Mouse (Mus musculus) splenic B cell, adult 2 months (primary cell): ENCODE results near the gene Bub1b.
A peak's percentile ranks its signal among the peaks of the same experiment; 100 is the strongest.
"Not testable (repeated sequence)": the region's sequence is repeated elsewhere in the genome, so short reads cannot be mapped to it uniquely, and the experiment has no call there.

Experiments used
- DNase-seq: peaks from one replicate; pipeline ENCODE4 v3.0.0-alpha.2; 2011; ENCODE audit warnings: low read depth, low spot score
- H3K27me3 ChIP-seq: 2 replicates; pipeline ENCODE4 v1.6.1; 2012; ENCODE audit warnings: mild to moderate bottlenecking, low read length, moderate library complexity, mixed read lengths; ENCODE audit not compliant: control insufficient read depth, poor library complexity, insufficient read depth, severe bottlenecking
- H3K36me3 ChIP-seq: 2 replicates; pipeline ENCODE4 v1.6.1; 2012; ENCODE audit warnings: mild to moderate bottlenecking, low read length, moderate library complexity, mixed read lengths; ENCODE audit not compliant: control insufficient read depth, poor library complexity, insufficient read depth, severe bottlenecking

Bub1b gene

GRCm38 (mm10) chr2:118597673-118598568 lies at the start of gene Bub1b:
Gene Bub1b (plus strand): TSS chr2:118598211.
- peak; percentile 92 for DNase-seq
- H3K36me3 ChIP-seq: no peaks in the 10 kb centered on the region
- H3K27me3 ChIP-seq: no peaks in the 10 kb centered on the region

- H3K36me3 ChIP-seq: no peaks in the 10 kb centered on the region
- H3K27me3 ChIP-seq: no peaks in the 10 kb centered on the region
- peak; percentile 29 for DNase-seq
Measured at GRCm38 (mm10) chr2:118548421-118549221, 49.4 kb upstream of the Bub1b start.

- Histone ChIP-seq H3K36me3 (no peaks in the 10 kb centered on the region), H3K27me3 (no peaks in the 10 kb centered on the region)
- peak; percentile 95 for DNase-seq
Measured at GRCm38 (mm10) chr2:118549507-118550473, 48.2 kb upstream of the Bub1b start, which contains the start of gene Bmf. Gene Bmf (minus strand): TSS chr2:118549687.

- no peaks in the 10 kb centered on the region for H3K36me3 ChIP-seq
- H3K27me3 ChIP-seq: no peaks in the 10 kb centered on the region
- DNase-seq: no peak
Measured at GRCm38 (mm10) chr2:118551606-118552005, 46.4 kb upstream of the Bub1b start.

- not testable (repeated sequence) for H3K36me3 ChIP-seq, H3K27me3 ChIP-seq
- peak; percentile 94 for DNase-seq
Measured at GRCm38 (mm10) chr2:118554356-118554990, 43.5 kb upstream of the Bub1b start.

- no peaks in the 10 kb centered on the region for H3K27me3 ChIP-seq
- peaks cover 2% of the 10 kb centered on the region; the same call in 1 of the 2 replicates for H3K36me3 ChIP-seq
- no peak for DNase-seq
Measured at GRCm38 (mm10) chr2:118558426-118558825, 39.6 kb upstream of the Bub1b start.

GRCm38 (mm10) chr2:118562015-118562414 lies 36.0 kb upstream of the Bub1b start:
- peak; percentile 57 for DNase-seq
- Histone ChIP-seq H3K36me3 (peaks cover 2% of the 10 kb centered on the region; the same call in 1 of the 2 replicates), H3K27me3 (no peaks in the 10 kb centered on the region)

GRCm38 (mm10) chr2:118562431-118562830 lies 35.6 kb upstream of the Bub1b start:
- Histone ChIP-seq H3K27me3 (no peaks in the 10 kb centered on the region), H3K36me3 (peaks cover 2% of the 10 kb centered on the region; the same call in 1 of the 2 replicates)
- DNase-seq: peak; percentile 62

- Histone ChIP-seq H3K27me3 (no peaks in the 10 kb centered on the region), H3K36me3 (no peaks in the 10 kb centered on the region)
- no peak for DNase-seq
Measured at GRCm38 (mm10) chr2:118567179-118567578, 30.8 kb upstream of the Bub1b start.

- H3K27me3 ChIP-seq: no peaks in the 10 kb centered on the region
- no peak for DNase-seq
- no peaks in the 10 kb centered on the region for H3K36me3 ChIP-seq
Measured at GRCm38 (mm10) chr2:118570939-118571338, 27.1 kb upstream of the Bub1b start.

GRCm38 (mm10) chr2:118572183-118572836 lies 25.7 kb upstream of the Bub1b start:
- H3K27me3 ChIP-seq: no peaks in the 10 kb centered on the region
- no peak for DNase-seq
- H3K36me3 ChIP-seq: no peaks in the 10 kb centered on the region

GRCm38 (mm10) chr2:118573135-118573534 lies 24.9 kb upstream of the Bub1b start:
- Histone ChIP-seq H3K27me3 (no peaks in the 10 kb centered on the region), H3K36me3 (no peaks in the 10 kb centered on the region)
- no peak for DNase-seq

GRCm38 (mm10) chr2:118586013-118586412 lies 12.0 kb upstream of the Bub1b start:
- Histone ChIP-seq H3K27me3 (no peaks in the 10 kb centered on the region), H3K36me3 (no peaks in the 10 kb centered on the region)
- no peak for DNase-seq
